Mouse (Mus musculus) adrenal gland, adult 8-10 months (tissue): ENCODE measurements around the gene Prtn3. TPM values are rescaled to one million over a fixed set of nuclear protein-coding genes. Genes with fewer than 3 reads are reported as not detected.
A peak's percentile ranks its signal among the peaks of the same experiment; 100 is the strongest.

Source experiments
- DNase-seq: peaks from one replicate; pipeline ENCODE4 v3.0.0; 2022
- total RNA-seq, 4 experiments: library from RNA; stranded (reverse); gene quantifications; 2 replicates each; pipeline ENCODE4 v1.2.4; 2022

Gene Prtn3
- under 1 TPM in 1 of 4 experiments, not detected in 3; 0.35 TPM for total RNA-seq

GRCm38 (mm10) chr10:79874290-79874862, at the start of gene Prtn3, which contains the start of gene Plppr3:
Prtn3 (plus strand) TSS chr10:79874476.
Plppr3 (minus strand) TSS chr10:79874634.
- no peak for DNase-seq

GRCm38 (mm10) chr10:79831583-79831982, 42.7 kb upstream of the Prtn3 start:
- no peak for DNase-seq

- no peak for DNase-seq
Measured at GRCm38 (mm10) chr10:79832026-79832785, 42.1 kb upstream of the Prtn3 start.

GRCm38 (mm10) chr10:79832786-79833181, 41.5 kb upstream of the Prtn3 start:
- DNase-seq: no peak

GRCm38 (mm10) chr10:79834769-79835398, 39.4 kb upstream of the Prtn3 start:
- DNase-seq: no peak

GRCm38 (mm10) chr10:79836918-79837317, 37.4 kb upstream of the Prtn3 start:
- DNase-seq: no peak

- DNase-seq: no peak
Measured at GRCm38 (mm10) chr10:79838151-79838550, 36.1 kb upstream of the Prtn3 start.

GRCm38 (mm10) chr10:79840091-79840490, 34.2 kb upstream of the Prtn3 start:
- no peak for DNase-seq

GRCm38 (mm10) chr10:79840644-79841551, 33.4 kb upstream of the Prtn3 start:
- no peak for DNase-seq

- no peak for DNase-seq
Measured at GRCm38 (mm10) chr10:79842322-79842721, 32.0 kb upstream of the Prtn3 start.

GRCm38 (mm10) chr10:79843476-79843875, 30.8 kb upstream of the Prtn3 start:
- no peak for DNase-seq

GRCm38 (mm10) chr10:79846553-79846952, 27.7 kb upstream of the Prtn3 start:
- no peak for DNase-seq

- no peak for DNase-seq
Measured at GRCm38 (mm10) chr10:79849941-79850628, 24.2 kb upstream of the Prtn3 start.

GRCm38 (mm10) chr10:79851653-79852052, 22.6 kb upstream of the Prtn3 start:
- no peak for DNase-seq

GRCm38 (mm10) chr10:79852107-79852789, 22.0 kb upstream of the Prtn3 start:
- DNase-seq: peak; percentile 37

GRCm38 (mm10) chr10:79852827-79853226, 21.4 kb upstream of the Prtn3 start:
- no peak for DNase-seq

- DNase-seq: peak; percentile 92
Measured at GRCm38 (mm10) chr10:79853392-79853791, 20.9 kb upstream of the Prtn3 start.

- DNase-seq: peak; percentile 99
Measured at GRCm38 (mm10) chr10:79853860-79854795, 20.1 kb upstream of the Prtn3 start, which contains the start of gene Ptbp1. Ptbp1 (plus strand) TSS chr10:79854427.

GRCm38 (mm10) chr10:79854801-79855541, 19.3 kb upstream of the Prtn3 start:
- peak; percentile 70 for DNase-seq
